Mouse (Mus musculus): ENCODE measurements around the gene Tspyl1. TPM values are rescaled to one million over a fixed set of nuclear protein-coding genes. Genes with fewer than 3 reads are reported as not detected.

The Tspyl1 gene
- polyA plus RNA-seq, 1 experiment from 2014 or later: 70.6 TPM

- Histone ChIP-seq H3K4me2 (ENCODE audit: low read length) (peak overlapping the region; percentile 35), H3K9ac (ENCODE audit: low read length) (no peak overlapping the region)
- 26% methylated on average over 2 of the region's 2 CpGs for WGBS
Measured at GRCm38 (mm10) chr10:34317217-34317606, 35.2 kb downstream of the Tspyl1 start.

GRCm38 (mm10) chr10:34320809-34321208, 38.8 kb downstream of the Tspyl1 start:
- H3K4me2 ChIP-seq (ENCODE audit: low read length): no peak overlapping the region
- no peaks in the 10 kb centered on the region for H3K27me3 ChIP-seq (replicated peaks; ENCODE audit: control insufficient read depth, insufficient read depth, low read length)
- no peak overlapping the region for H3K27ac ChIP-seq (ENCODE audit: low read depth, low read length)
- no peak overlapping the region for H3K9ac ChIP-seq (ENCODE audit: low read length)
- H3K36me3 ChIP-seq (ENCODE audit: control insufficient read depth, insufficient read depth, low read length): no peaks in the 10 kb centered on the region
- no peaks in the 10 kb centered on the region for H3K9me3 ChIP-seq (replicated peaks; ENCODE audit: control insufficient read depth, low read length)
- H3K4me1 ChIP-seq (ENCODE audit: control insufficient read depth, insufficient read depth, low read length): no peaks in the 10 kb centered on the region
- ATAC-seq (no peak), DNase-seq (ENCODE audit: low spot score) (no peak)
- WGBS: 91% methylated on average over 2 of the region's 2 CpGs
- H3K4me3 ChIP-seq (ENCODE audit: low read depth, low read length): no peak overlapping the region

More at GRCm38 (mm10) chr10:34317217-34317606, 35.2 kb downstream of the Tspyl1 start:
- DNase-seq (ENCODE audit: low spot score): no peak
- Histone ChIP-seq H3K36me3 (ENCODE audit: control insufficient read depth, insufficient read depth, low read length) (no peaks in the 10 kb centered on the region), H3K4me3 (ENCODE audit: low read depth, low read length) (peak overlapping the region; percentile 14; the same call in 1 of the 2 replicates), H3K27me3 (replicated peaks; ENCODE audit: control insufficient read depth, insufficient read depth, low read length) (no peaks in the 10 kb centered on the region), H3K9me3 (replicated peaks; ENCODE audit: control insufficient read depth, low read length) (no peaks in the 10 kb centered on the region), H3K4me1 (ENCODE audit: control insufficient read depth, insufficient read depth, low read length) (no peaks in the 10 kb centered on the region), H3K27ac (ENCODE audit: low read depth, low read length) (peak overlapping the region; percentile 83)
- peak; percentile 45 for ATAC-seq

- Histone ChIP-seq H3K4me1 (ENCODE audit: control insufficient read depth, insufficient read depth, low read length) (no peaks in the 10 kb centered on the region), H3K9me3 (replicated peaks; ENCODE audit: control insufficient read depth, low read length) (no peaks in the 10 kb centered on the region), H3K36me3 (ENCODE audit: control insufficient read depth, insufficient read depth, low read length) (no peaks in the 10 kb centered on the region), H3K9ac (ENCODE audit: low read length) (no peak overlapping the region), H3K27ac (ENCODE audit: low read depth, low read length) (no peak overlapping the region), H3K4me3 (ENCODE audit: low read depth, low read length) (no peak overlapping the region), H3K27me3 (replicated peaks; ENCODE audit: control insufficient read depth, insufficient read depth, low read length) (no peaks in the 10 kb centered on the region), H3K4me2 (ENCODE audit: low read length) (no peak overlapping the region)
- no peak for ATAC-seq
- DNase-seq (ENCODE audit: low spot score): peak; percentile 71
- 23% methylated on average over 4 of the region's 4 CpGs for WGBS
Measured at GRCm38 (mm10) chr10:34326701-34327100, 44.7 kb downstream of the Tspyl1 start.

GRCm38 (mm10) chr10:34327144-34327543, 45.2 kb downstream of the Tspyl1 start:
- Histone ChIP-seq H3K4me1 (ENCODE audit: control insufficient read depth, insufficient read depth, low read length) (no peaks in the 10 kb centered on the region), H3K9ac (ENCODE audit: low read length) (no peak overlapping the region), H3K27me3 (replicated peaks; ENCODE audit: control insufficient read depth, insufficient read depth, low read length) (no peaks in the 10 kb centered on the region), H3K36me3 (ENCODE audit: control insufficient read depth, insufficient read depth, low read length) (no peaks in the 10 kb centered on the region), H3K4me2 (ENCODE audit: low read length) (no peak overlapping the region), H3K4me3 (ENCODE audit: low read depth, low read length) (no peak overlapping the region), H3K27ac (ENCODE audit: low read depth, low read length) (no peak overlapping the region), H3K9me3 (replicated peaks; ENCODE audit: control insufficient read depth, low read length) (no peaks in the 10 kb centered on the region)
- ATAC-seq (peak; percentile 25; the same call in 1 of the 2 replicates), DNase-seq (ENCODE audit: low spot score) (no peak)
- 75% methylated on average over 5 of the region's 5 CpGs for WGBS

GRCm38 (mm10) chr10:34328310-34328709, 46.3 kb downstream of the Tspyl1 start:
- H3K4me2 ChIP-seq (ENCODE audit: low read length): no peak overlapping the region
- no peaks in the 10 kb centered on the region for H3K27me3 ChIP-seq (replicated peaks; ENCODE audit: control insufficient read depth, insufficient read depth, low read length)
- no peaks in the 10 kb centered on the region for H3K9me3 ChIP-seq (replicated peaks; ENCODE audit: control insufficient read depth, low read length)
- H3K9ac ChIP-seq (ENCODE audit: low read length): no peak overlapping the region
- H3K4me3 ChIP-seq (ENCODE audit: low read depth, low read length): no peak overlapping the region
- WGBS: 0% methylated on average over 2 of the region's 2 CpGs
- DNase-seq (ENCODE audit: low spot score) (peak; percentile 76), ATAC-seq (peak; percentile 87)
- no peaks in the 10 kb centered on the region for H3K4me1 ChIP-seq (ENCODE audit: control insufficient read depth, insufficient read depth, low read length)
- no peaks in the 10 kb centered on the region for H3K36me3 ChIP-seq (ENCODE audit: control insufficient read depth, insufficient read depth, low read length)
- no peak overlapping the region for H3K27ac ChIP-seq (ENCODE audit: low read depth, low read length)

Other genes starting within 250 kb of the Tspyl1 start
- not detected in 2 replicates for gene Trappc3l, start 244.6 kb upstream of the Tspyl1 start, polyA plus RNA-seq (2014; fragmentation: Nextera tagmentation; extraction: Ambion mirVana)
- gene Calhm4, start 237.9 kb upstream of the Tspyl1 start, polyA plus RNA-seq (2014; fragmentation: Nextera tagmentation; extraction: Ambion mirVana): not detected in 2 replicates
- gene Calhm5, start 185.7 kb upstream of the Tspyl1 start, polyA plus RNA-seq (2014; fragmentation: Nextera tagmentation; extraction: Ambion mirVana): 0.39 and 0.59 TPM in 2 replicates
- gene Calhm6, start 154.2 kb upstream of the Tspyl1 start, polyA plus RNA-seq (2014; fragmentation: Nextera tagmentation; extraction: Ambion mirVana): 0.27 TPM in 1 of 2 replicates, not detected in the other
- gene Dse, start 74.5 kb upstream of the Tspyl1 start, polyA plus RNA-seq (2014; fragmentation: Nextera tagmentation; extraction: Ambion mirVana): 6.2 and 7.6 TPM in 2 replicates
- gene Tspyl4, start 15.3 kb downstream of the Tspyl1 start, polyA plus RNA-seq (2014; fragmentation: Nextera tagmentation; extraction: Ambion mirVana): 88.2 and 103 TPM in 2 replicates
- gene Col10a1, start 107.8 kb downstream of the Tspyl1 start, polyA plus RNA-seq (2014; fragmentation: Nextera tagmentation; extraction: Ambion mirVana): not detected in 2 replicates
- 2.0 and 3.6 TPM in 2 replicates for gene Nt5dc1, start 136.4 kb downstream of the Tspyl1 start, polyA plus RNA-seq (2014; fragmentation: Nextera tagmentation; extraction: Ambion mirVana)
- gene Frk, start 201.2 kb downstream of the Tspyl1 start, polyA plus RNA-seq (2014; fragmentation: Nextera tagmentation; extraction: Ambion mirVana): 0.60 and 1.3 TPM in 2 replicates

Measured in forebrain, embryonic 14.5 days (tissue).